Mouse (Mus musculus): ENCODE measurements around the gene Btg1.

DNA sequence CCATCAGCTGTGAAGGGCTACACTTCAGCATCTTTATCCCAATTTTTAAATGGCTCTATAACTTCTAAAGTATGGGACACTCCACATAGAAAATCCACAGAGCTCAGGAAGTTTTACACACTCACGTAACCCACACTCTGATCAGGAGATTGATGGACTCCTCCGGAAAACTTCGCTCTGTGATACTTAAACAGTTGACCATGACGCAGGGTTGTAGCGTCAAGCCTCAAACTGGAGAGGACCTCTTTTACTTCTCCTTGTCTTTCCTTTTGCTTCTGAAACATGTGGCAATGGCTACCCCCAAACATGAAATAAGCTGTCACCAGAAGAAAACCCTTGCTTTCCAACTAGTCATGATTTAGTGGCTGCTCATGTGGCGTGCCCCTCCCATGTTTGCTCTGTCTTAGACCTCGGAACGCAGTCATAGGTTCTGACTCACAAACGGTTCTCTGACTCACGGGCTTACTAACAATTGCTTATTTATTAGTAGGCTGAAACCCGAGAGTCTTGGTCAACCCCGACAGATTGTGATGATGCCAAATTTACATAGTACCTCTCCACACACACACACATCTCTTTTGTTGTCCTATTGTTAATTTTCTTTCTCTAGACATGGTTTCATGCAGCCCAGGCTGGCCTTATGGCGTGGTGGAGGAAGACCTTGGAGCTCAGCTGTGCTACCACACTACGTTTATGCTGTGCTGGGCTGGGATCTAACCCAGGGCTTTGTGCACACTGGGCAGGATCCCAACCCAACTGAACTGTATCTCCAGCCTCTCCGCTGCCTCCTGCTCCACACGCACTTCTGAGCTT, 11.5 kb downstream of the Btg1 start:
- TF ChIP-seq POLR2A (IDR thresholded peaks at IDR 0.05; ENCODE audit: borderline replicate concordance, extremely low read depth, low read depth, low read length) (no peak), CTCF (IDR thresholded peaks at IDR 0.05; ENCODE audit: insufficient read depth, low read length) (no peak)
